ENCODE assay signal across 8 mouse cellular contexts in the genomic region with DNA sequence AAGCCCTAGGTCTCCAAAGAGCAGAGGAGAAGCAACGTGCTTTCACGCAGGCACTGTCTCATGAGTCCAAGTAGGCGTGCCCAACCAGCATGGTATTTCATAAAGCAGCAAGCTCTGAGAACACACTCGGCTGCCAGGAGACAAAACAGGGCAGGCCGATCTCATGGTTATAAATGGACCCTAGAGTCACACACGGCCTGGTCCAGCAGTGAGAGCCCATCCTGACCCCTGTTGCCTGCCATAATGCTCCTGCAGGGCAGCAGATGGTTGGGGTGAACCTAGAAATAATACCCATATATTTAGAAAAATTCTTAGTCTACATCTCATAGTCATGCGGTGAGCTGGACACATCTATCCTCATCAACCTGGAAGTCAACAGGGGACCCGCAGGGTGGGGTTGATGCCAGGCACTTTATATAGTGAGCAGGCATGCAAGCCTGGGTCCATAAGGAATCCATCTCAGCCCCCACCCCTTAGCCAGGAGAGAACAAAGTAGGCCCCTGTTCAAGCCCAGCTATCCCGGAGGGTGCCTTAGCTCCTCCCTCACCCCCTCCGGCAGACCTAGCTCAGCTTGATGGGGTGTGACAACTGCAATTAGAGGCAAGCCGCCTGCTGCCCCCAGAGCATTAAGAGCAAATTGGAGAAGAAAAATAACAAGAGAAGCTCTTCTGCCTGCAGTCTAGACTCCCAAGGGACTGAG. TPM values are rescaled to one million over a fixed set of nuclear protein-coding genes. Genes with fewer than 3 reads are reported as not detected.
A peak's percentile ranks its signal among the peaks of the same experiment; 100 is the strongest.
DNase-seq lines count a peak whose midpoint lies in the region; ATAC-seq lines count a peak whose summit lies in the region.
"Had no signal": no experiment of that assay in that cellular context is flagged by ENCODE, and none has a peak within 500 bp of the region (broad histone marks: within the 10 kb centered on the region; RNA-seq: fewer than 3 reads in every experiment).

No protein-coding gene starts in this region.

- no peaks in the 10 kb centered on the region for H3K9me3 ChIP-seq in midbrain, embryonic 10.5 days (replicated peaks)
- no peaks in the 10 kb centered on the region for H3K9me3 ChIP-seq in midbrain, embryonic 16.5 days (replicated peaks; ENCODE audit: control insufficient read depth, low read length, poor library complexity, severe bottlenecking)
- no peaks in the 10 kb centered on the region for H3K9me3 ChIP-seq in embryonic facial prominence, embryonic 12.5 days
- H3K9me3 ChIP-seq in hindbrain, embryonic 11.5 days (ENCODE audit: control insufficient read depth, low read length): no peaks in the 10 kb centered on the region

- no peak for DNase-seq in midbrain, embryonic 10.5 days (ENCODE audit: low spot score)
- peak; percentile 51 for DNase-seq in hindbrain, embryonic 11.5 days (ENCODE audit: low spot score)
- peak; percentile 90 for DNase-seq in retina, postnatal 1 day
- no peak for DNase-seq in urinary bladder, postnatal 25 days (ENCODE audit: low spot score)
- DNase-seq: lung, postnatal 10 days had no signal

- no peak overlapping the region for H3K4me2 ChIP-seq in midbrain, embryonic 16.5 days (ENCODE audit: low read length)
- no peak overlapping the region for H3K4me2 ChIP-seq in embryonic facial prominence, embryonic 12.5 days (replicated peaks)
- H3K4me2 ChIP-seq in hindbrain, embryonic 11.5 days (replicated peaks; ENCODE audit: low read depth, low read length): no peak overlapping the region

- no peak for ATAC-seq in midbrain, embryonic 16.5 days
- ATAC-seq in embryonic facial prominence, embryonic 12.5 days (ENCODE audit: insufficient number of reproducible peaks, insufficient read depth, low FRiP score, low TSS enrichment): no peak
- peak; percentile 71 for ATAC-seq in hindbrain, embryonic 11.5 days (ENCODE audit: low FRiP score)
- ATAC-seq in megakaryocyte-erythroid progenitor cell, adult 5-6 weeks (replicated peaks; ENCODE audit: low FRiP score, low TSS enrichment, poor library complexity, severe bottlenecking): no peak

- H3K36me3 ChIP-seq in midbrain, embryonic 10.5 days: no peaks in the 10 kb centered on the region
- H3K36me3 ChIP-seq in midbrain, embryonic 16.5 days (ENCODE audit: control insufficient read depth, insufficient read depth, low read length): no peaks in the 10 kb centered on the region
- H3K36me3 ChIP-seq in embryonic facial prominence, embryonic 12.5 days: no peaks in the 10 kb centered on the region
- no peaks in the 10 kb centered on the region for H3K36me3 ChIP-seq in hindbrain, embryonic 11.5 days (ENCODE audit: control insufficient read depth, insufficient read depth, low read length)

- no peak overlapping the region for H3K9ac ChIP-seq in midbrain, embryonic 16.5 days (ENCODE audit: low read depth, low read length)
- H3K9ac ChIP-seq in embryonic facial prominence, embryonic 12.5 days: no peak overlapping the region
- no peak overlapping the region for H3K9ac ChIP-seq in hindbrain, embryonic 11.5 days (ENCODE audit: low read depth, low read length)

- peak overlapping the region; percentile 28; the same call in 1 of the 2 replicates for H3K27ac ChIP-seq in midbrain, embryonic 10.5 days (replicated peaks)
- no peak overlapping the region for H3K27ac ChIP-seq in midbrain, embryonic 16.5 days (ENCODE audit: low read length)
- H3K27ac ChIP-seq in embryonic facial prominence, embryonic 12.5 days: peak overlapping the region; percentile 23; the same call in 1 of the 2 replicates
- H3K27ac ChIP-seq in hindbrain, embryonic 11.5 days (ENCODE audit: low read depth, low read length): peak overlapping the region; percentile 14; the same call in 1 of the 2 replicates

- H3K4me1 ChIP-seq in midbrain, embryonic 10.5 days: peaks cover 49% of the 10 kb centered on the region
- peaks cover 4% of the 10 kb centered on the region; the same call in 1 of the 2 replicates for H3K4me1 ChIP-seq in midbrain, embryonic 16.5 days (ENCODE audit: control insufficient read depth, insufficient read depth, low read length)
- peaks cover 34% of the 10 kb centered on the region for H3K4me1 ChIP-seq in embryonic facial prominence, embryonic 12.5 days
- 0 out of 2 replicates have a peak, but pooled peaks cover 8% of the 10 kb centered on the region for H3K4me1 ChIP-seq in hindbrain, embryonic 11.5 days (replicated peaks; ENCODE audit: control insufficient read depth, insufficient read depth, low read length)

- 69% methylated on average over 11 of the region's 11 CpGs for WGBS in midbrain, embryonic 10.5 days
- WGBS in midbrain, embryonic 16.5 days: 57% methylated on average over 11 of the region's 11 CpGs
- 45% methylated on average over 11 of the region's 11 CpGs for WGBS in embryonic facial prominence, embryonic 12.5 days
- WGBS in hindbrain, embryonic 11.5 days: 50% methylated on average over 11 of the region's 11 CpGs

- no peaks in the 10 kb centered on the region for H3K27me3 ChIP-seq in midbrain, embryonic 10.5 days (ENCODE audit: low read depth, poor library complexity, severe bottlenecking)
- no peaks in the 10 kb centered on the region for H3K27me3 ChIP-seq in midbrain, embryonic 16.5 days (ENCODE audit: control insufficient read depth, insufficient read depth, low read depth, low read length)
- H3K27me3 ChIP-seq in embryonic facial prominence, embryonic 12.5 days: no peaks in the 10 kb centered on the region
- H3K27me3 ChIP-seq in hindbrain, embryonic 11.5 days (ENCODE audit: control insufficient read depth, insufficient read depth, low read length): no peaks in the 10 kb centered on the region

- H3K4me3 ChIP-seq in midbrain, embryonic 10.5 days: no peak overlapping the region
- H3K4me3 ChIP-seq in midbrain, embryonic 16.5 days (ENCODE audit: low read depth, low read length): no peak overlapping the region
- no peak overlapping the region for H3K4me3 ChIP-seq in embryonic facial prominence, embryonic 12.5 days
- no peak overlapping the region for H3K4me3 ChIP-seq in hindbrain, embryonic 11.5 days (ENCODE audit: low read depth, low read length)

RNA-seq across cellular contexts. Expression of a gene that starts 13.6 kb away (rescaled TPM):
- 0.90 and 1.0 TPM in 2 replicates for polyA plus RNA-seq in midbrain, embryonic 10.5 days (2016; fragmentation: Nextera tagmentation; extraction: Ambion mirVana)
- polyA plus RNA-seq in midbrain, embryonic 16.5 days (2015; fragmentation: Nextera tagmentation; extraction: Ambion mirVana): 5.5 and 7.0 TPM in 2 replicates
- 2.5 and 3.1 TPM in 2 replicates for polyA plus RNA-seq in embryonic facial prominence, embryonic 12.5 days (2016; fragmentation: Nextera tagmentation; extraction: Ambion mirVana)
- 1.2 and 1.3 TPM in 2 replicates for polyA plus RNA-seq in hindbrain, embryonic 11.5 days (2014; fragmentation: Nextera tagmentation; extraction: Ambion mirVana)
- total RNA-seq in megakaryocyte-erythroid progenitor cell, adult 5-6 weeks (2014; fragmentation: Nextera tagmentation): 0.59 and 0.74 TPM in 2 replicates
- 0.15 and 0.38 TPM in 2 replicates for total RNA-seq in megakaryocyte-erythroid progenitor cell, adult 5-6 weeks (2017)

RNA-seq across cellular contexts. Expression of a gene that starts 30.6 kb away (rescaled TPM):
- polyA plus RNA-seq in midbrain, embryonic 10.5 days (2016; fragmentation: Nextera tagmentation; extraction: Ambion mirVana): 51.3 and 53.5 TPM in 2 replicates
- 24.6 and 27.1 TPM in 2 replicates for polyA plus RNA-seq in midbrain, embryonic 16.5 days (2015; fragmentation: Nextera tagmentation; extraction: Ambion mirVana)
- polyA plus RNA-seq in embryonic facial prominence, embryonic 12.5 days (2016; fragmentation: Nextera tagmentation; extraction: Ambion mirVana): 44.6 and 45.8 TPM in 2 replicates
- 40.7 and 45.6 TPM in 2 replicates for polyA plus RNA-seq in hindbrain, embryonic 11.5 days (2014; fragmentation: Nextera tagmentation; extraction: Ambion mirVana)
- total RNA-seq in megakaryocyte-erythroid progenitor cell, adult 5-6 weeks (2014; fragmentation: Nextera tagmentation): 23.4 and 30.2 TPM in 2 replicates
- 52.0 and 54.2 TPM in 2 replicates for total RNA-seq in megakaryocyte-erythroid progenitor cell, adult 5-6 weeks (2017)

Comparison
In these comparisons a context has a peak if more than half of its experiments do, and no peak if none do; other contexts are left out.
1. DNase-seq: peak in hindbrain, embryonic 11.5 days (single experiment) and retina, postnatal 1 day (single experiment); none in midbrain, embryonic 10.5 days (single experiment) and urinary bladder, postnatal 25 days (single experiment).